Mouse (Mus musculus): ENCODE measurements at regions not wholly inside any gene's neighbourhood (a gene's known extent, or its start where the extent isn't known, plus 50 kb on each side); places are given as distances from the start of the nearest gene placed in this dataset.
A peak's percentile ranks its signal among the peaks of the same experiment; 100 is the strongest.

DNA sequence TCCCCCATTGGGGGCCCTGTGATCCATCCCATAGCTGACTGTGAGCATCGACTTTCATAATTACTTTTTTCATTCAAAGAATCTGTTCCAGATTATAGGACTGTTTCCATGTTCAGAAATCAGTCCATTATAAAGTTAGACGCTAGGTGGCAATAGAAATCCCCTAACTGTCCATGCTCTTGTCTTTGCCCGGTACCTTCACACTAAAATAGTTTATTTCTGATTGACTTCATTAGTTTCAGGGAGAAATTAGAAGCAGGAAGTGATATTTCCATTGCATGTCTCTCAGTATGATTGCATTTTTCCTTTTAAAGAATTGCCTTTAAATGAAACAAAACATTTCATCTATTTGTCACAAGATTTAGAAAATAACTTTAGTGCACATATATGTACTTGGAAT is 131.7 kb downstream of the Fbxo8 start:
- DNase-seq = no peak

DNA sequence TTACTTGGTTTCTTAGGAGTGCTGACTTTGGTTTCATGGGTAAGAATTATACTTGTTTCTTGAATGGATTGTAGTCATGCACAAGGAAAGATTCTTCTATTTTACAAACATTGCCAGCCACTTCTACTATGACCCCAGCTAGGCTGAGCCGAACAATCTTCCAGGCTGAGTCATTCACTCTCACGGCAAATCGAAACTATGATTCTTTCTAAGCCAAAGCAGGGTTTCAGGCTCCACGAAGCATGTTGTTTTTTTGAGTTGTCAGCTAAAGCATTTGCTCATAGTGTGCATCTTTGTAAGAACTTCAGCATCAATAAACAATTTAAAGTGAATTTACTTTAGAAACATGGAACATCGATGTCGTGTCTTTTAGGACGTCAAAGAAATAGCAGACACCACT is 133.5 kb downstream of the Fbxo8 start:
- no peak for DNase-seq

DNA sequence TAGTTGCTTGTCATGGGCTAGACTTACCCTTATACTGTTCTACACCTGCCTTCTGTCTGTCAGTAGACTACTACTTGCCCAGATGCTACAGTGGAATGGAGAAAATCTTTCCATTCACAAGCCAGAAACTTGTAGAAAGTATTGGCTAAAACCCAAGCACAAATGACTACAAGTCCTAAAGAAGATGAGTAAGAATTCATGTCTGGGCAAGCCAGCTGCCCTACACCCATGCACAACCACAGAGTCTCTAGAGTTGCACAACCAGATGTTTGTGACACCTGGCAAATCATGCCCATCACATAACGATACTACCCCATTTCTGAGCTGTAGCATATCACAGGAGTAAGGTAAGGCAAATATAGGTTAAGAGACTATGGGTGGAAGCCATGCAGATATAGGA is 144.5 kb downstream of the Fbxo8 start:
- DNase-seq = no peak

DNA sequence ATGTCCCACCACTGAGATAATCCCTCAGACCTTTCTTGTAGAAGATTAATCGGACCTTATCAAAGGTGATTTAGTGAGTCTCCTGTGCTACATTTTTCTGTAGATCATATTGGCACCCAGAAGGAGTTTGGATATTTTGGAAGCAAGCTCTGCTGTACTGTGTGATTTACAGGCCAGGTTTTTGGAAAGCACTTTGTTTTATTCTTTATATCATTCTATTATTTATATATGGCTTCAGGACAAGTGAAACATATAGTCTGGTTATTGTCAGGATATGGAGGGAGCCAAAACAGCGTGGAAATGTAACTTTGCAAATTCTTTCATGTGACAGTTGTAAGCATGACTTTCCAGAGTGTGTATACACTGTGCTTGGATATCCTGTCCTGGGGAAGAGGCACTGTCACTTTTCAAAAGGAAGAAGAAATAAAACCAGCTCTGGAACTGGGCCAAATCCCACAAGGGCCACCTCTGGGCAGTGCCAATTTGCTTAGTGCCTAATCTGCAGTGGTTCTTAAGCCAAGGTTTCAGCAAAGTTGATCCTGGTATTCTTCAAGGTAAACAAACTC is 149.8 kb downstream of the Fbxo8 start:
- no peak for DNase-seq

DNA sequence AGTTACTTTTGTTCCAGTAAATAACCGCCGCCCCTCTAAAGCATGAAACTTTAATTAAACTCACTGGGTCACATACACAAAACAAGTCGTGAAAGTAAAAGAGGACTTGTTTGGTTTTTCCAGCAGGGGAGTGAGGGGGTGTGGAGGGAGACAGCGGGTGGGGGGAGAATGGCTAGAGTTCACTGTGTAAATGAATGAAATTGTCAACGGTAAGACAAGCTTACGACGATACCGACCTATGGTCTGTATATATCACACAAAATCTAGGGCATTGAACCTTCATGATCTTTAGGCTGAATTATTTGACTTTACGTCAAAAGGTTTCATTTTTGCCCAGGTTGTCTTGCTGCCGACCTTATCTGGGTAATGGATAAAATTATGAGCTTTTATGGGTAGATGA is 155.5 kb downstream of the Fbxo8 start:
- no peak for DNase-seq

GRCm38 (mm10) chr8:56706941-56707706 is 156.2 kb downstream of the Fbxo8 start:
- no peak for DNase-seq

DNA sequence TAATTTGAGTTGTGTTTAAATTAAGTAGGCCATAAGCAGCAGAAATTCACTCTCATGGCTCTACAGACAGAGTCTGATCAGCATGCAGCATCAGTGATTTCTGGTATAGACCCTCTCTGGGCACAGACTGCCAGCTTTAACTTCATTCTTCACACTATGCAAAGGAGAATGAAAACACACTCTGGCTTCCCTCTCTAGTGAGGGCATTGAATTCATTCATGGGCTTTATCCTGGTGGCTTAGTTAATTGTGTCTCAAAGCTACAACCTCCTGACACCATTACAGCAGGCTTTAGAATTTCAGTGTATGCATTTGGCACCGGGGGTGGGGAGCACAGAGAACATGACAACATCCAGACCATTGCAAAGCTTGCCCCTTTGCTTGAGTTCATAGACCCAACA is 169.1 kb downstream of the Fbxo8 start:
- no peak for DNase-seq

DNA sequence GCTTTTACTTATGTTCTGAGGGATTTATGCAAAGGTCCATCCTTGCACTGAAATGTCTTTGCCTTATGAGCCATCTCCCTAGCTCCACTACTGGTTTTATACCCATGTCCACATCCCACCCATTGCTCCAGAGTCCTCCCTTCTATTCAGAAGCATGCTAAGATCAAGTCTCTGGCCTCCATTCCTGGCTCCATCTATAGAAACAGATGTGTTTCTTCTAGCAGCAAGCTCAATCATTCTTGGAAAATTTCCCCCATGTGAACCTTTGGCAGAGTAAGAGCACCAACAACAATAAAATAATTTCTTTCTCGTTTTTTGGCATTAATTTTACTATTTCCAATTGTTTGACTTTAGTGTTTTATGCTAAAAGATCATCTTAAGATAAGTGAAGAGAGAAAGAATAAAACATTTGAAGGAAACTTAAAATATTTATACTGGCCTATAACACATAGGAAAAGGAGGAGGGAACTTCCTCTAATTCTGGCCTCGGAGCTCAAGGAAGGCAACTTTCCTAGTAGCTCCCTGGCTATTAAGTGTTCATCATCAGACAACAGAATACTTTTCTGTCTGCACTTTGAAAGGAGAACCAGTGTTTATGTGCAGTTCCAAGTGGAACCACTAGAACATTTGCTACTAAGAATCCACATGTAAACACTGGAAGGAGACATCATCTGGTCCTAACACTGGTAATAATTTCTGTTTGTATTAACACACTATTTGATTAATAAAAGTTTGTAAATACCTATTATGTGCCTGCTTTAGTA is 171.8 kb downstream of the Fbxo8 start:
- DNase-seq = no peak

DNA sequence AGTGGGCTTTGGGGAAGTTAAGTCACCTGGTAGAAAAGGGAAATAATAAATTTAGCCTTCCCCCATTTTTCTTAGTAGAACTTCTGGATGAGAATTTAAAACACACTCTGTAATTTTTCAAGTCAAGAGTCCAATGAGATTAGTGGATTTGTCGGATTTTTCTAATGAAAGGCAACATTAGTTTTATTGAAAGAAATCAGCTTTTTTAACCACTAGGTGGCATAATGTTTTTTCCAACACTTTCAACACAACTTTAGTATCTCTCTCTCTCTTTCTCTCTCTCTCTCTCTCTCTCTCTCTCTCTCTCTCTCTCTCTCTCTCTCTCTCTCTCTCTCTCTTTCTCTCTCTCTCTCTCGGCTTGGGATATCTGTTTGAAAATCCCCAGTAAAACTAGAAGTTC is 173.7 kb downstream of the Fbxo8 start:
- no peak for DNase-seq

GRCm38 (mm10) chr8:56733318-56733717 is 182.4 kb downstream of the Fbxo8 start:
- no peak for DNase-seq

DNA sequence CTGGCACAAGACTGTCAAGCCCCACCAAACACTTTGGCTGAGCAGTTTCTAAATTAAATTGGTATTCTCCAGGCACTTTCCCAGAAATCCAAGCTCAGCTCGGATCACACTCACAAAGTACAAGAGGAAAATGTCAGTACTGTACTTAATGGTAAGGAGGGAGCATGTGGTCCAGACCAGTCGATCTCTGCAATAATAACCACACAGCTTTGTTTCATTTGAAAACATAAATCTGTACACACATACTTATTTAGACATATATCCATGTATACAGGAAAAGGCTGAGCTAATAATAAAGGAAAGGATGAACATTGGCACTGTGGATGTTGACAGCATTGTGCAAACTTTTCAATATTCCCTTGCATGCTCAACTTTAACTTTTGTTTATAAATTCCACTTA is 184.1 kb downstream of the Fbxo8 start:
- DNase-seq = no peak

- no peak for DNase-seq
Measured at GRCm38 (mm10) chr8:56767034-56767433, 216.1 kb downstream of the Fbxo8 start.

- no peak for DNase-seq
Measured at GRCm38 (mm10) chr8:56784441-56784840, 233.6 kb downstream of the Fbxo8 start.

DNA sequence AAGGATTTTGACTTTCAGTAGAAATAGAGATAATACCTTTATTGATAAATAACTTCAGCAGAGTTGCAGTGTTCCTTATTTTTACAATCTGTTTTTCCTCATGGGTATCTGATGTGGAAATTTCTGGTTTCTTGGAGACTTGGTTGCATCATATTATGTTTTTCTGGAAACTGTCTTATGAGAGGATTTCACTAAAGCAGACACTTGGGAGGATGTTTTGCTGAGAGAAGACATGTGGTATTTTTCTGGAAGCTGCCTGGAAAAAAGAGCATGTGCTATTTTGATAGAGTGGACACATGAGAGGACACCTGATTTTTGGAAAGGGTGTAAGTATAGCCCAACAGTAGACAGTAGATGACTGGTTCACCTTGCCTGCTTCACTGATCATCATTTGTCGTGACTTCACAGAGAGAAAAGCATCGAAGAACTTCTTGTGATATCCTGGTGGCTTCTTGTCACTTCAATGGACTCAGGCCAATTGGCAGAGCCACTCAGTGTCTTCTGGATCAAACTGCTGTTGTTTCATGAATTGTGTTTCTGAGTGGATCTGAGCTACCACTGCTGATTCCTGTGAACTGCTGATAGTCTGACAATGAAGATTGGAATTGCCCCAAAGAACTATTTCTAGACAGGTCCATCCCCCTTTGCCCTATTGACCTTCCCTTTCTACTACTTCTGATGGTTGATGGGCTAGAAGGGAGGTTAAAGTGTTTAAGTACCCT is 238.8 kb downstream of the Fbxo8 start:
- DNase-seq = no peak

- DNase-seq = no peak
Measured at GRCm38 (mm10) chr8:56832651-56833050, 281.8 kb downstream of the Fbxo8 start.

- no peak for DNase-seq
Measured at GRCm38 (mm10) chr8:56833129-56833528, 282.2 kb downstream of the Fbxo8 start.

- peak; percentile 43 for DNase-seq
Measured at GRCm38 (mm10) chr8:56883449-56883848, 332.6 kb downstream of the Fbxo8 start.

DNA sequence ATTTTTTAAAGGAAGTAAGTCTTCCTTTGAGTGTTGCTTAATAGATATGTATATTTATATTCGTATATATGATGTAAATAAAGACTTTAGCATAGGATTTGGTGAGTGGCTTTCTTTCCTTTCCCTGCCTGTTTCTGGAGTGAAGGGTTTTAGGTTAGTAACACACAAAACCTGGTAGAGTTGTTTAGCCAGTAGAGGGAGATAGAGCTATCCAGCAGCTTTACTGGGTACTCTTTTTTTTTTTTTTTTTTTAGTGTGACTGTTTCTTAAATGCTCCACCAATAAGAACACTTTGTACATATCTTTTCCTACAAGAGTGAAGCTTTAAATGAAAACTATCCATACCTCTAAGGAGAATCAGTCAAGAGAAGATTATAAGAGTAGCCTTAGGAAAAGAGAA is 333.3 kb downstream of the Fbxo8 start:
- no peak for DNase-seq

- DNase-seq = no peak
Measured at GRCm38 (mm10) chr8:56893638-56894037, 342.7 kb downstream of the Fbxo8 start.

- no peak for DNase-seq
Measured at GRCm38 (mm10) chr8:56915362-56915761, 364.5 kb downstream of the Fbxo8 start.

GRCm38 (mm10) chr8:56915989-56916388 is 365.1 kb downstream of the Fbxo8 start:
- DNase-seq = no peak

DNA sequence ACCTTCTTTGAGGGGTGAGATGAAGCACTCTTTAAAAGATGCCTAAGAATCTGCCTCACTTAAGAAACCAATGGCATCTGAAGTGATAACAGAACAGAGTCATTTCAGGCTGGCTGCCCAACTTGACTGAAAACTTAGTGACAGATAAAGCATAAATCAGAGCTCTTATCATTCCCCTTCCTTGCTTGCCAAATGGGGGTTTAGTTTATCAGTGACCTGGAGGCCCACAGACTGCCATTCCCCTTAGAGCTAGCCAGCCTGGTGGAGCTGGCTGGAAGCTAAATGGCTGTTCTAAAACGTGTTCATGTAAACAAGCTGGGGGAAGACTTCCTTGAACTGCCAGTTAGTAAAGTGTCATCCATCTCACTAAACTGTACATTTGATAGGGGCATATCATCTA is 373.8 kb downstream of the Fbxo8 start:
- no peak for DNase-seq

- no peak for DNase-seq
Measured at GRCm38 (mm10) chr8:56927166-56927565, 376.3 kb downstream of the Fbxo8 start.

Measured in kidney, postnatal 10 days (tissue).